Mouse (Mus musculus): ENCODE measurements around the gene Fbxo2. TPM values are rescaled to one million over a fixed set of nuclear protein-coding genes. Genes with fewer than 3 reads are reported as not detected.

Gene Fbxo2
- total RNA-seq, 2 experiments from 2014 or later = 118 to 126 TPM

Small RNA genes within 50 kb of the gene (microRNA-seq; reads per million reads assigned to microRNA genes)
- 0 to 0.21 reads per million in 2 experiments for gene Mir7022

Other genes with a start within 250 kb of the Fbxo2 start
- gene Plod1, start 223.9 kb upstream of the Fbxo2 start, total RNA-seq (2021) = 10 to 100 TPM; 12.1 to 12.6 TPM
- gene 2510039O18Rik, start 219.7 kb upstream of the Fbxo2 start, total RNA-seq (2021) = 10 to 100 TPM; 29.6 to 32.6 TPM
- not detected for gene Nppb, start 174.8 kb upstream of the Fbxo2 start, total RNA-seq (2021)
- under 1 TPM in 1 of 2 experiments, not detected in 1; 0.40 TPM for gene Nppa, start 159.9 kb upstream of the Fbxo2 start, total RNA-seq (2021)
- gene Clcn6, start 121.8 kb upstream of the Fbxo2 start, total RNA-seq (2021) = 10 to 100 TPM; 93.9 to 94.5 TPM
- gene Mthfr, start 121.5 kb upstream of the Fbxo2 start, total RNA-seq (2021) = 10 to 100 TPM; 29.3 to 34.3 TPM
- gene Agtrap, start 72.6 kb upstream of the Fbxo2 start, total RNA-seq (2021) = 10 to 100 TPM in 1 of 2 experiments, 1 to 10 TPM in 1; 6.6 to 10.1 TPM
- 10 to 100 TPM; 10.7 to 17.5 TPM for gene Mad2l2, start 30.2 kb upstream of the Fbxo2 start, total RNA-seq (2021)
- under 1 TPM; 0.19 to 0.21 TPM for gene Draxin, start 29.9 kb upstream of the Fbxo2 start, total RNA-seq (2021)
- 10 to 100 TPM; 32.1 to 35.3 TPM for gene Fbxo6, start 8.5 kb upstream of the Fbxo2 start, total RNA-seq (2021)
- 100 to 1,000 TPM; 137 to 157 TPM for gene Fbxo44, start 139 bp upstream of the Fbxo2 start, total RNA-seq (2021)
- gene Disp3, start 127.3 kb downstream of the Fbxo2 start, total RNA-seq (2021) = 10 to 100 TPM; 23.4 to 30.0 TPM

Measured in left cerebral cortex, adult 18-20 months (tissue).